Mouse (Mus musculus) small intestine, adult 2 months (tissue): ENCODE data around the gene Armc2.

Source experiments
- CTCF ChIP-seq: fragments of 200-500 bp; IDR thresholded peaks from 2 replicates; pipeline ENCODE4 v1.5.1; 2012; ENCODE audit warnings: low read depth, mild to moderate bottlenecking, control low read depth, inconsistent platforms, low read length, moderate library complexity, mixed read lengths; ENCODE audit not compliant: insufficient replicate concordance, insufficient read length; ENCODE audit errors: extremely low read depth
- POLR2A ChIP-seq: fragments of 200-500 bp; IDR thresholded peaks from 2 replicates; pipeline ENCODE4 v1.6.1; 2012; ENCODE audit warnings: low read depth, mild to moderate bottlenecking, control low read depth, inconsistent platforms, low read length, moderate library complexity

DNA sequence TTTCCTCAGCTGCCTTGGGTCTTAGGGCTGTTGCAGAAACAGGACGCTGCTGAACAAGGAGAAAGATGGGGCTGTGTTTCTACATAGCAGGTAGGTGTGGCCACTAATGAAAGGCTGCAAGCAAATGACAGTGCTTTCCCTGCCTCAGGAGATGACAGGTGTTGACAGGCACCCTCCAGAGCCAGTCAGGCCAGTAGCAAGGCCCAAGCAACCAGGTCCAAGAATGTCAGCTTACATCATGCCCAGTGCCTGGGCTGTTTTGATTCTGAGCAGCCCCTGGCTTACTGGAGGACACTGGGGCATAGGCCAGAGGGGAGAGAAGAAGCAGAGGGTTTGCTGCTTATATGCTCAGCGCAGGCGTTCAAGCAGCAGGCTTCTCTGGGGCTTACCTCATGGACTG lies 13.0 kb downstream of the Armc2 start:
- TF ChIP-seq CTCF: no peak
- TF ChIP-seq POLR2A: no peak
